27 mouse cellular contexts compared by ENCODE assay signal in the genomic region with DNA sequence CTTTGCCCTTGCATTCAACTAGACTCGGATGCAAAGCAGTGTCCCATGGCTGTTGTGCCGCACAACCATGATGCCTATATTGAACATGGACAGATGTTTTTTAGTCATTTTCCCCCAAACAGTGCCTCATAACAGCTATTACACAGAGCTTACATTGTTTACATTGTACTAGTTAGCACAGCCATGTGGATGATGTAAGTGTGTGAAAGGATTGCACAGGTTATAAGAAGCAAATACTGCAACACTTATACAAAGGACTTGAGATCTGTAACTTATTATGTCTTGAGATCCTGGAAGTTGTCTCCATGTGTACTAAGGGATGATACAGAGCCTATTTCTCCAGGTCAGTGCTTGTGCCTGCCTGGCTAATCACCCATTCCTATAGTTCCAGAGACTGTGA. TPM values are rescaled to one million over a fixed set of nuclear protein-coding genes. Genes with fewer than 3 reads are reported as not detected.
"Had no signal": no experiment of that assay in that cellular context is flagged by ENCODE, and none has a peak within 500 bp of the region (broad histone marks: within the 10 kb centered on the region; RNA-seq: fewer than 3 reads in every experiment).

No protein-coding gene starts in this region.

- H3K4me1 ChIP-seq: heart, embryonic 13.5 days; heart, embryonic 15.5 days; hindbrain, embryonic 10.5 days; hindbrain, embryonic 12.5 days; intestine, embryonic 15.5 days; kidney, embryonic 15.5 days; limb, embryonic 13.5 days; limb, embryonic 15.5 days; liver, embryonic 12.5 days had no signal

- H3K9ac ChIP-seq: heart, embryonic 13.5 days; heart, embryonic 15.5 days; hindbrain, embryonic 12.5 days; hindbrain, embryonic 14.5 days; intestine, embryonic 15.5 days; kidney, embryonic 15.5 days; limb, embryonic 13.5 days; limb, embryonic 15.5 days; liver, embryonic 12.5 days; liver, embryonic 14.5 days had no signal

- DNase-seq: gastrocnemius, adult 2 months; gastrocnemius, postnatal 10 days; gastrocnemius, postnatal 25 days; heart, adult 2 months; heart, postnatal 14 days; heart, postnatal 4 days; kidney, adult 18-20 months; kidney, adult 8-10 months; kidney, postnatal 14 days; kidney, postnatal 36 days; layer of hippocampus, adult 9-11 months; layer of hippocampus, postnatal 36 days; left cerebral cortex, postnatal 4 days had no signal

- H3K36me3 ChIP-seq: heart, embryonic 13.5 days; heart, embryonic 15.5 days; hindbrain, embryonic 10.5 days; hindbrain, embryonic 12.5 days; intestine, embryonic 15.5 days; kidney, embryonic 15.5 days; limb, embryonic 13.5 days; limb, embryonic 15.5 days; liver, embryonic 12.5 days had no signal

- H3K27ac ChIP-seq: gastrocnemius, adult 2 months; heart, adult 2 months; heart, embryonic 13.5 days; heart, embryonic 15.5 days; hindbrain, embryonic 10.5 days; hindbrain, embryonic 12.5 days; hindbrain, embryonic 14.5 days; intestine, embryonic 15.5 days; kidney, embryonic 15.5 days; kidney, postnatal 0 days; limb, embryonic 13.5 days; limb, embryonic 15.5 days; liver, embryonic 12.5 days; liver, embryonic 14.5 days had no signal

- H3K9me3 ChIP-seq: heart, embryonic 13.5 days; heart, embryonic 15.5 days; hindbrain, embryonic 10.5 days; hindbrain, embryonic 12.5 days; intestine, embryonic 15.5 days; kidney, embryonic 15.5 days; limb, embryonic 13.5 days; limb, embryonic 15.5 days; liver, embryonic 12.5 days had no signal

- H3K27me3 ChIP-seq: heart, embryonic 13.5 days; heart, embryonic 15.5 days; hindbrain, embryonic 12.5 days; intestine, embryonic 15.5 days; kidney, embryonic 15.5 days; limb, embryonic 13.5 days; limb, embryonic 15.5 days; liver, embryonic 12.5 days had no signal

- H3K4me3 ChIP-seq: gastrocnemius, adult 2 months; heart, adult 2 months; heart, embryonic 13.5 days; heart, embryonic 15.5 days; hindbrain, embryonic 10.5 days; hindbrain, embryonic 12.5 days; intestine, embryonic 15.5 days; kidney, embryonic 15.5 days; limb, embryonic 13.5 days; limb, embryonic 15.5 days; liver, embryonic 12.5 days had no signal

- H3K4me2 ChIP-seq: heart, embryonic 11.5 days; heart, embryonic 13.5 days; heart, embryonic 15.5 days; hindbrain, embryonic 12.5 days; hindbrain, embryonic 14.5 days; intestine, embryonic 15.5 days; kidney, embryonic 15.5 days; limb, embryonic 13.5 days; limb, embryonic 15.5 days; liver, embryonic 12.5 days had no signal

RNA-seq across cellular contexts. Expression of a gene that starts 24.4 kb away (rescaled TPM):
- polyA plus RNA-seq: liver, adult 2 months had no signal
